Mouse (Mus musculus): ENCODE results near the gene Eci3.

Eci3 gene

DNA sequence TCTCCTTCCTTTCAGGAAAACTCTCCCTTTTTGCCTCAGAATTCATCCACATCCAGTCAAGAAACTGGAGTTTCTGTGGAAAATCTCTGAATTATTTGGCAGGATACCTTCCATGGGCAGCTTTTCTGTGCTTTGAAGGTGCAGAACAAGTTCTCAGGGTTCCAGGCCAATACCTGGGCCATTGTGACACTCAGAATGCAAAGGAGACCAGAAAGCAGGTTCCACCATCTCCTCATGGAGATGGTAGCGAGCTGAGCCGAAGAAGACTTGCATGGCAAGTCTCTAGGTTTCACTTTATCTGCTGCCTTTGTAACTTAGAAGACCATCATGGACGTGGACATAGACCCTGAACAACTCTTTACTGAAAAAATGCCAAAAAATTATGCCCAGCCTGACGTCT, 39.4 kb downstream of the Eci3 start, which contains the start of the genes Fam217a and 4933417A18Rik:
Gene Fam217a (minus strand): TSS at position 101 of the 400 bp plus-strand sequence.
Gene 4933417A18Rik (plus strand): TSS at position 200 of the 400 bp plus-strand sequence.
- no peak for DNase-seq

DNA sequence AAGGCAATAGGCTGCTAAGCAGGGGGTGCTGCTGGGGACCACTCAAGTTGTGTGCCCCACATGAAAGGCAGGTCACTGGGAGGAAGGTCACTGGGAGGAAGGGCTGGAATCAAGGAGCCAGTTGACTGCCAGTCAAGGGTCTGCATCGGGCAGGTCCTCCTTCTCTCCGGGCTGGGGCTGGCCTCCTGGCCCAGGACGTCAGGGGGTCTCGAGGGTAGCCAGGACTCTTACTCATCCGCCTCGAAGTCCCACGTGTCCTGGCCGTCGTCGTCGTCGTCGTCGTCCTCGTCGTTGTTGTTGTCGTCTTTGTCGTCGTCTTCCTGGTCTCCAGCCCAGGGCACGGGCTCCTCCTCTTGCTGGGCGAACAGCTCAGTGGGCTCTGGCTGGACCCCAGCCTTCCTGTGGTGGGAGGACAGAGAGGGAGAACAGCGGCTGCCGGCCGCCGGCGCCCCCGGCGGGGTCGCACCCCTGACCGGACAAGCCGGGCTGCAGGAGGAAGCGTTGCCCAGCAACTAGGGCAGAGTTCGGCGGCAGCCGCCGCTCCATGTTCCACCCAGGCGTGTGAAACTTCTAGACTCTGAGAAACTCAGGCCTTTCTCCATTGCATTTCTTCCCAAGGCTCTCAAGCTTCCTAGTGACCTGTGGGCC, 47.0 kb downstream of the Eci3 start:
- DNase-seq, result no peak

DNA sequence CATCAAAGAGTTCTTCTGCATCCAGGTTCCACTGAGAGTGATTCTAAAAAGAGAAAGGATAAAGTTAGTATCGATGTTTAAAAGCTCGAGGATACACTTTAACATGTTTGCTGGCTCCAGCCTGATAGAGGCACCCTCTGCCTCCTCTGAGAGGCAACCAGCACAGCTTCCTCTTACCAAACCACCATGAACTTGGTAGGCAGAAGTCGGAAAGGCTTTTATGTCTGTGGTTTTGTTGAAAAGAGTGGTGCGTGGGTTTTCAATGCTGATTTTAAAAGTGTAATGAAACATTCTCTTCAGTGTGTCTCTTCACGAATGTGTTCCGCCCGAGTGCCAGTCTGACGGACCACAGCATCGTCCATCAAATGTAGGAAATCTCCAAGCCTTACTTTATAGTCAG, 49.0 kb downstream of the Eci3 start:
- DNase-seq, result no peak
